Mouse (Mus musculus): ENCODE measurements around the gene Plod2.

GRCm38 (mm10) chr9:92524506-92524905 lies 17.5 kb upstream of the Plod2 start:
- TF ChIP-seq POLR2A (IDR thresholded peaks at IDR 0.05; ENCODE audit: borderline replicate concordance, insufficient read depth, low read length) (no peak), CTCF (IDR thresholded peaks at IDR 0.05; ENCODE audit: borderline replicate concordance, insufficient read depth, low read depth, low read length) (no peak)
